17 mouse cellular contexts compared by ENCODE assay signal in the genomic region with DNA sequence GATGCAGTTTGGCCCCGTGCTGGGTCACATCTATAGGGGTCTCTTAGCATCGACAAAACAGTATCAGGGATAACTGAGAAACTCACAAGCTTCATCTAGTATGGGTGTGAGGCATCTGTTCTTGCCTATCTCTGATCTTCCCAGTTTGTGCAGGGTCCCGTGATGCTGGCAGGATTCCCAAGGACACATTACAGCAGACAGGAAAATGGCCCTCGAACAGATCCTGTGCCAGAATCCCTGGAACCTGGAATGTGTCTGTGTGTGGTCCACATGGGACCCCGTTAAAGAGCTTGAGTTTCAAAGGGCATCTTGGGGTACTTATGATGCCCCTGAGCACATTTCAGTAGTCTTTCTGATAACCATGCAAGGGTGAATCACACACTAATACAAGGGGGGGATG.
DNase-seq lines count a peak whose midpoint lies in the region.
"Had no signal": no experiment of that assay in that cellular context is flagged by ENCODE, and none has a peak within 500 bp of the region (broad histone marks: within the 10 kb centered on the region; RNA-seq: fewer than 3 reads in every experiment).

No protein-coding gene starts in this region.

- DNase-seq in adrenal gland, adult 2 months = peak; percentile 18
- no peak for DNase-seq in adrenal gland, adult 8-10 months
- DNase-seq in left cerebral cortex, postnatal 4 days = peak; percentile 26
- no peak for DNase-seq in left cerebral cortex, postnatal 36 days (ENCODE audit: low spot score in 2 of 2)
- DNase-seq in adrenal gland, postnatal 10 days = peak; percentile 28
- DNase-seq in testis, postnatal 10 days (ENCODE audit: low spot score) = peak; percentile 49
- no peak for DNase-seq in thymus, postnatal 14 days
- DNase-seq: cerebellum, adult 11-12 months; cerebellum, postnatal 25 days; embryo, embryonic 11 days; gastrocnemius, postnatal 14 days; heart, postnatal 36 days; kidney, adult 9 months; kidney, postnatal 10 days; layer of hippocampus, postnatal 36 days; lung, postnatal 36 days; thymus, postnatal 25 days had no signal

- intact Hi-C loops in left cerebral cortex, postnatal 4 days (cut with DNase I) = no loop called here
- intact Hi-C loops in left cerebral cortex, postnatal 36 days (cut with DNase I) = no loop called here

Comparison
In these comparisons a context has a peak if more than half of its experiments do, and no peak if none do; other contexts are left out.
1. DNase-seq: peak in adrenal gland, adult 2 months (single experiment), left cerebral cortex, postnatal 4 days (single experiment), adrenal gland, postnatal 10 days (single experiment) and testis, postnatal 10 days (single experiment); none in adrenal gland, adult 8-10 months (single experiment), left cerebral cortex, postnatal 36 days (0 of 2) and thymus, postnatal 14 days (single experiment).